Mouse (Mus musculus) embryo, embryonic 11.5 days (tissue): ENCODE data around the gene Nav3.
A peak's percentile ranks its signal among the peaks of the same experiment; 100 is the strongest.

Experiments used
- DNase-seq: peaks from one replicate; pipeline ENCODE4 v3.0.0-alpha.2; 2012; ENCODE audit warnings: low read depth, low spot score

The Nav3 gene

DNA sequence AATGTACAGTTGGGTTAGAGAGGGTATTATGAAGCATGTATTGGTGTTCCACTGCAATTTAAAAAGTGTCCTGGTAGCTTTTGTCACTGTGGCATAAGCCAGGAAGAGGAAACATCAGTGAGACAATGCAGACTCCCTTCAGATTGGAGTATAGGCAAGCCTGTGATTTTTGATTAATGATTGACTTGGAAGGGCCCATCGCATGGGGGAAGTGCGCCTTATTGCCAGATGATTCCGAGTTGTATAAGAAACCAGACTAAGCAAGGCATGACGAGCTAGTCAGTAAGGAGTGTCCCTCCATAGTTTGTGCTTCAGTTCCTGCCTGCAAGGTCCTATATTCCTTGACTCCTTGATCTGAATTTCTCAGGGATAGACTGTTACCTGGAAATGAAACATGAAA is 608.4 kb downstream of the Nav3 start:
- DNase-seq = no peak

DNA sequence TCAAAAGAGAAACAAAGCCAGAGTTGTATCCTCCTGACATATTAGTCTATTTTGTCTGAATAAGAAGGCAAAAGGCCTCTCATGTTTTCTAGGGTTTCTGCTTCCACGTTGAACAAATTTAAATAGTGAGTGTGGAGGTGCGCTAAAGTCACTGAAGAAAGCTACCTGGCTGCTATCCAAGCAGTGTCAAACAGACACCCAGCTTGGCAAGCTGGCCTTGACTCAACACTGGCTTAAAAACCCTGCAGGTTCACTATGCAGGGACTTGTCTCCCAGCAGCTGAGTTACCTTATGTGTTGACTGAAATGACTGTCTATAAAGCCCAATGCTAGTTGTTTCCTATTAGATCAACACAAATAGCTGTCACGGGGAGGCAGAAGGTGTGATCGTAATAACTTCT is 612.3 kb downstream of the Nav3 start:
- no peak for DNase-seq

DNA sequence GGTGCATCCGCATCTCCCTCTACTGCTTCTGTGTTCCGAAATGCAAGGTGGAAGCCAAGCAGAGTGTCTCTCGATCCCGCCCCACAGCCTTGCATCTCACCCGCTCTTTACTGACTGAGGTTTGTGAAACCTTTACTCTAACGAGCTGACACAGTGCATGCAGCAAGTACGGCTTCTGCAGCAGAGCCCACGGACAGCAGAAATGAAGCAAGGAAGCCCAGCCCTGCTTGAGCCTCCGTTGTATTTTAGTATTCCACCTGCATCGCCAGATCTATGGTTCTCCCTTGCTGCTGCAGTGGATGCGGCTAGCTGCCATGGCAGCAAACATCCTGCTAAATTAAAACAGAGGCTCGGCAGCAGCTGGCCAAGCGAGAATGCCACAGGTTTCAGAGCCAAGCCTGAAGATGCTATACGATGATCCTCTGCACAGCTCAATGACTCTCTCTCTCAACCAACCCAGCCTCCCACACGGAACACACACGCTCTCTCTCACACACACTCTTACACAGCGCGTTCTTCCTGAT is 623.2 kb downstream of the Nav3 start:
- DNase-seq = no peak

- DNase-seq = no peak
These were observed 649.1 kb downstream of the Nav3 start for GRCm38 (mm10) chr10:109806782-109807493.

- DNase-seq = no peak
These were observed 652.6 kb downstream of the Nav3 start for GRCm38 (mm10) chr10:109803441-109803840.

DNA sequence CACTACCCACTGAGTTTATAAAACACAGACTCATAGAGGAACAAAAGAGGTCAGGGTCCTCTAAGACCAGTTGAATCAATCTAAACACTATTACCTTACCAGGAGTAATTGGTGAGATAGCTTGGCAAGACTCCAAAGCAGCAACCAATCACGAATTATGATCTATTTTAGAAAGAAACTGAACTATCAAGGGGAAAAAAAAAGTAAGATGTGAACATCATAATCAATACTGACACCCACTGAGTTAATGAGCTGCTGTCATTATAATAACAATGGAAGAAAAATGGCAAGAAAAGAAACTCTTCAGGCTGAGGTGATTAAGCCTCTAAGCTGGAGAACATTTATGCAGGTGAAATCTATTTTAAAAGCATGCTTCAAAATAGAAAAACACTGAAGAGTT is 653.8 kb downstream of the Nav3 start:
- DNase-seq = no peak

DNA sequence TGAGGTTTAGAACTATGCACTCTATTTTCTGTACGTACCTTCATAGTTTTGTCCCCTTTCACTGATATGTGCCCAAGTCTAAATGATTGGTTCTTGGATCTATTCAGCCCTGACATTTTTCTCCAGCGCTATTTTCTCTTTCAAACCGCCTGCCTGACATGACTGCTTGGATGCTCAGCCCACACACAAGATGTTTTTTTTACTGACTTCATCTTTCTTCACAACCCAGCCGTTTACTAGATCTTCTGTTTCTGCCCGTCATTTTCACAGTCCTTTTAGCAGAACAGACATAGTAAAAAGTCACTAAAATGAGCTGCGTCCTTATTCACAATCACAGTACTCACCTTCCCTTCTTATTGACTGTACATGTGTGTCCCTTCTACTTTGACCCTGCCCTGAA is 656.8 kb downstream of the Nav3 start:
- DNase-seq = no peak

DNA sequence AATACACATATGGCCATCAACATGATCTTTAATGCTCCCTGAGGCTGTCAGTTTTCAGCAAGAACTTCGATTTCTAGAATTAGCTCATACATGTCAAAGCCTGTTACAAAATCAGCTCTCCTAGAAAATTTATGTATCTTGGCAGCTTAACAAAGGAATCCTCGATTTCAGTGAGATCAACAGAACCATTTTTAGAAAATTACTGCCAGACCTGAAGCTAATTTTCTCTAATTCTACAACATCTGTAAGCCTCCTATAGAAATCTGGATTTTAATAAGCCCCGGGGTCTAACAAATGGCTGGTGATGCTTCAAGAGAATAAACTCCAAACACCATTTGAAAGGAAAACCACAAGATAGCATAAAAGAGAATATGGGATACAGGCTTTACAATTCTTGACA is 659.0 kb downstream of the Nav3 start:
- DNase-seq = no peak

DNA sequence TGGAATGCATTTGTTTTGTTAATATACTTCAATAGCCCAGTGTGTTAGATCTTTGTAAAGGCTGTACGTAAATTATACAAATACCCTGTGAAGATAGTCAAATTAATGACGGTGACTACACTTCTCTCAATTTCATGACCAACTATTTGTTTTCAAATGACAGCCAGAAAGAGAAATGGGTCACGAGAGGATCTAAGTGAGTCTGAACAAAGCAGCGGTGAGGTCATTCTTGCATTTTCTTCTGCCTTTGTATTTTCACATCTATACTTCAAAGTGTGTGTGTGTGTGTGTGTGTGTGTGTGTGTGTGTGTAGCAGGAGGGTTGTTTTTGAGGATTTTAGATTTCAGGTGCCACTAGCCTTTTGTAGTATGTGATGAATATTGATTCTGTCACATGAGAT is 662.5 kb downstream of the Nav3 start:
- DNase-seq = no peak

- DNase-seq = no peak
These were observed 667.3 kb downstream of the Nav3 start for GRCm38 (mm10) chr10:109788728-109789127.

- no peak for DNase-seq
These were observed 676.9 kb downstream of the Nav3 start for GRCm38 (mm10) chr10:109779109-109779508.

GRCm38 (mm10) chr10:109769092-109769491 is 686.9 kb downstream of the Nav3 start:
- no peak for DNase-seq

DNA sequence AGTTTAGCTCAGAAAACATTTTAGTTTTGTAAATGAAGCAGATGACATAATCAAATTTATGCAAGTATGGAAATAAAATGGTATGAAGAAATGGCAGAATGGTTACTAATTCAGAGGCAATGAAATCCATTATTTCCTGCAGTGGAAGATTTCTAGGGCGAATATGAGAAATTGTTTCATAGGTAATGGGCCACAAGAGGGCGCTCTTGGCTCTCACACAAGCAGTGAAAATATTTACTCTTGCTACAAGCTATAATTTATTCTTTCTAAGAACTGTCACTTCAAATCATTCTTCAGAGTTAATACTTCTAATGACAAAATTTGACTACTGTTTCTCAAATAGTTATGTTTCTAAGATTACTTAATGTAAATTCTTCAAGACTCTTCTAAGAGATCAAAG is 690.4 kb downstream of the Nav3 start:
- DNase-seq = peak; percentile 46

DNA sequence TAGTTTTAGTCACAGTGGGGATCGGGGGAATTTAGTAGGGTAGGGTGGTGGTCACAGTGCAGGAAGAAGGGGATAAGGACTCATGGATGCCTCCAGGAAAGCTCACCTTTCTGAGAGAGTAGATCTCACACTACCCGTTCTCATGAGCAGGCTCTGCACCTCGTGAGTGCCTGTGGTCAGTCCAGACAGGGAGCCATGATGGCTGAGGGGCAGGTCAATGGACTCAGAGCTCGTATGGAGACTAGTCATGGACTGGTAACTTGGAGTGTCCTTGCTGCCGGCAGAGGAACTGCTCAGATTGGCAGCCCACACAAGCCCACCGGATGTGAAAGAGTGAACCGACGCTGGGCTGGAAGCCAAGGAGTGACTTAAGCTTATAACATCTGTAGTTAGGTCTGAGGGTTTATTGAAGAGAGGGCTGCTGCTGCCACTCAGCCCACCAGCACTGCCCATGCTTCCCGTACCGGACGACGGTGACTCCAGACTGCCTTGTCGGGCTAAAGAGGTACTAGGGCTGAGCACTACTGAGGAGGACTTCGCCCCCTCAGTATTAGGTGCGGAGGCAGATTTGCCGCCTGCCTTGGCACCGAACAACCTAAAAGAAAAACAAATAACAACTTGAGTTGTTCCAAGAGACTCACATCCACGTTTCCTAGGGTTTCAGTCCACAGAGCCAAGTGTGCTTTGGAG is 691.4 kb downstream of the Nav3 start:
- no peak for DNase-seq

DNA sequence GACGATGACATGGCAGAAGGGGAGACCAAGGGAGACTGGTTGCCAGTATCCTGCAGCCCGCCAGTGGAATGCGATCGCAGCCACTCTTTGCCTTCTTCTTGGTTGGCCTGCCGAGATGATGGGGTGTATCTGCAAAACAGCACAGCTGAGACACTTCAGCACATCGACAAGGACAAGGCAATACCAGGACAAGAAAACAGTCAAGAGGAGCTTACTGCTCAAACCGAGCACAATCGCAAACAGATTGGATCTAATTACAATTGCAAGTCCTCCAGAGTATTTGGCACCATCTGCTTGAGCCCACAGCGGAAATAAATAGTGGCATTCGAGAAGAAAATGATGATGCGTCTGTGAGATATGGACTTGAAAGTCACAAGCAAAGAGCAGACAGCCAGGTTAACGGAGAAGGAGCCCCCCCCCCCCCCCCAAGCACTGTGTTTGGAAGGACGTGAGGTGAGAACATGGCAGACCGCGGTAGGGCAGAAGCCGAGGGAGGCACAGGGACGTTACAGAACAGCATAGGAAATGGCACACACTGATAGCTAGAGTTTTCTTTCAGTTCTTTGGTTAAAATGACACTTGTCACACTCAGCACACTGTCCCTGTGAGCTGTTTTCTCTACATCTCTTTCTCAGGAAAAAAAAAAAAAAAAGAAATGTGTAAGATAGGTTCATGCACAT is 696.9 kb downstream of the Nav3 start:
- DNase-seq = no peak

DNA sequence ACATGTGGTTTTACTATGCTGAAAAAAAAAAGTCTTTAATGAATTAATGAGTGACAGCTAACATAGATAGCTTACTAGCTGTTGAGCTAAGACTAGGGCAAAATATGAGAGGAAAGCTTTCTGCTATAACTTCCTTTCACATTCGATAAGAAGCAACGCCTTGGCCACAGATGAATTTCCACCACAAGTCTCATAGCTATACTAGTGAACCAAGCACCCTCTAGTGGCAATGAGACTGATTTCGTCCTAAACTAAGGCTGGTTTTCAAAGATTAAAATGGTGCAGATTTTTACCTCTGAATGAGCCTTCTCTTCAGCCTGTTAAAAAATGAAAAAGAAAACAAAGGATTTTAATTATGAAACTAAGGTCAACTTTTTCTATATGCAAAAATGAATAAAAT is 709.1 kb downstream of the Nav3 start:
- peak; percentile 4 for DNase-seq

DNA sequence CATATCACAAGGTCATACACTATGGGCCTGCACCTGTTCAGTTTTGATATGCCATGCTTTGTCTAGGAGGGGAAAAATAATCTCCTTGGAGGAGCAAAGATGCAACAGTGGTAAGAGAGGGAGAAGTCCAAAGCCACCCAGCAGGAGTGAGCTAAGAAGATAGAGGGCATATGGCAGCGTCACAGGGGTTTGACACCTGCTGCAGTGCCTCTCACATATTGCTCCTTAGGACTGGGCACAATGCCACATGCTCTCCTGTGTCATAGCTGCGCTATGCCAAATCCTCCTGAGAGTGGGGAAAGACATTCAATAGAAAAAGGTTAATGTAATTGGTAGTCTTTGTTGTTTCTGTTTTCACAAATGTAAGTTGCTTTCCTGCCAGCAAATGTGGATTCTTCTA is 714.3 kb downstream of the Nav3 start:
- DNase-seq = no peak

DNA sequence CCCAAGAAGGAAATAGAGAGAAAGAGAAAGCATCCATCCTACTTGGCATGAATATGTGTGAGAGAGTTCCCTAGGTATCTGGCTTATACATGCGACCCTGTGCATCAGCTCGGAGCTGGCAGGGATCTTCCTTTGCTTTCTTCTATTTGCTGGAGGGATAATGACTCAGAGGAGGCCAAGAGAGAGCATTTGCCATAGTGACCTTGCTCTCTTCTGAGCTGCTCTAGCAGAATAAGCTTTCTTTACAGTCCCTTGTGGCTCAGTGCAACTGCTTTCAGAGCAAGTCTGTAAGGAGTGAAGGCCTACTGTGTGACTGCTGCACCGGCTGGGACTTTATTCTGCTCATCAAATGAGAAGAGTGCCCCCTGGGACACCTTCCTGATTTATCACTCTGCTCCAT is 715.7 kb downstream of the Nav3 start:
- no peak for DNase-seq

GRCm38 (mm10) chr10:109723646-109724045 is 732.4 kb downstream of the Nav3 start:
- peak; percentile 5 for DNase-seq

DNA sequence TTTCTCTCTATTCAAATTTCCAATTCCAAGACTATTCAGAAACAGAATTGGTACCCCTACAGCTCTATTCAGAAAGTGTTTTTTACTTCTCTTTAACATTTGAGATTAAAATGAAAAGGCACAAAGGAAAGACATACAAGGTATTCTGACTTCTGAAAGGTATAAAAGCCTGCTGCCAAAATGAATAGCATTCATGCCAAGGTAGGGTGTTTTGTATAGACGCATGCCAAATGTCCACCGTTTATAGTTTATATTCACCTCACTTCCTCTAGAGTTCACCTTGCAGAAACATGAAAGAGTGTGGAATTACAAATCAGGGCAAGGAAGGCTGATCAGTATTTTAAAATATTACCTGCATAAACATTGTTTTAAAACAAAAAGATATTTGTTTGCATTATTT is 737.2 kb downstream of the Nav3 start:
- DNase-seq = no peak

- no peak for DNase-seq
These were observed 737.6 kb downstream of the Nav3 start for GRCm38 (mm10) chr10:109718390-109718789.

GRCm38 (mm10) chr10:109713001-109713400 is 743.0 kb downstream of the Nav3 start:
- peak; percentile 14 for DNase-seq
